9 mouse cellular contexts compared by ENCODE assay signal in the genomic region with DNA sequence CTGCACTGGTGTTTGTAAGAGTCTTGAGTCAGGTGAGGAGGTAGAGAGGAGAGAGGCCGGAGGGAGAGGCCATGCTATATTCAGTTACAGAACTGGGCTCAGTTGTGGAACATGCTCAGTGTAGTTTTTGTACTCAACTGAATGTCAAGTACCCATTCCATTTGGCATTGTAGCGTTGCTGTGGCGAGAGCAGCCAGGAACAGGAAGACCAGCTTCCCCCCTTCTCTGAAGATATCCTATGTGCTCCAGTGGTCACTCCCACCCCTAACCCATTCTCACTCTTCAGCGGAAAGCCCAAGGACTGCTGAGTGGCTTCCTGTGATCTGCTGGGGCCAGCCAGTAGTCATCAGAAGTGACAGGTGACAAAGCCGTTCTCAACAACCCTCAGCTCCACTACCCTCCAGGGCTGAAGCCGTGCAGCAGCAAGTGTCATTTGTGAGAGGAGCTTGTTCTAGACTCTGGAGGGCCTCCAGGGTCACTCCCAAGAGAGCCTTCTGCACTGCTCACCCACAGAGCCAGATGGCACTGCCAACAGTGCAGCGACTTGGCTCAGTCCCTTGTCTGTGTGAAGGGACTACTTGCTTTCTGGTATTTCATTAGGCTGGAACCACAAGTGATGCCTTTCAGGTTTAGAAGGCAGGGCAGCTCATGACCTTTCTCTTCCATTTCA.
DNase-seq lines count a peak whose midpoint lies in the region; ATAC-seq lines count a peak whose summit lies in the region.
"Had no signal": no experiment of that assay in that cellular context is flagged by ENCODE, and none has a peak within 500 bp of the region (broad histone marks: within the 10 kb centered on the region; RNA-seq: fewer than 3 reads in every experiment).

No protein-coding gene starts in this region.

- H3K27ac ChIP-seq in hindbrain, embryonic 16.5 days (ENCODE audit: low read depth, low read length) = no peak overlapping the region
- H3K27ac ChIP-seq in hindbrain, embryonic 10.5 days = no peak overlapping the region

- DNase-seq in hindbrain, embryonic 10.5 days (ENCODE audit: low spot score) = no peak
- DNase-seq in adrenal gland, adult 2 months = peak; percentile 45
- peak; percentile 19 to 53 for DNase-seq in gastrocnemius, adult 8-10 months (ENCODE audit: low spot score in 2 of 2)
- DNase-seq in layer of hippocampus, postnatal 14 days (ENCODE audit: low spot score in 2 of 2) = peak; percentile 26 to 59
- no peak for DNase-seq in spleen, postnatal 4 days (ENCODE audit: low spot score in 2 of 2)
- no peak for DNase-seq in thymus, postnatal 0 days (ENCODE audit: low spot score)
- DNase-seq in kidney, adult 18-20 months = no peak
- DNase-seq: lung, embryonic 14.5 days had no signal

- peak; percentile 68 for ATAC-seq in hindbrain, embryonic 16.5 days

- H3K9ac ChIP-seq in hindbrain, embryonic 16.5 days (ENCODE audit: low read depth, low read length) = no peak overlapping the region
- H3K9ac ChIP-seq: lung, embryonic 14.5 days had no signal

- H3K27me3 ChIP-seq in hindbrain, embryonic 16.5 days (replicated peaks; ENCODE audit: control insufficient read depth, insufficient read depth, low read length) = no peaks in the 10 kb centered on the region
- no peaks in the 10 kb centered on the region for H3K27me3 ChIP-seq in hindbrain, embryonic 10.5 days (ENCODE audit: insufficient read depth, poor library complexity, severe bottlenecking)

- H3K9me3 ChIP-seq in hindbrain, embryonic 16.5 days (ENCODE audit: control insufficient read depth, low read length) = no peaks in the 10 kb centered on the region
- H3K9me3 ChIP-seq in hindbrain, embryonic 10.5 days = no peaks in the 10 kb centered on the region

- no peaks in the 10 kb centered on the region for H3K36me3 ChIP-seq in hindbrain, embryonic 16.5 days (ENCODE audit: control insufficient read depth, insufficient read depth, low read length)
- no peaks in the 10 kb centered on the region for H3K36me3 ChIP-seq in hindbrain, embryonic 10.5 days

- no peak overlapping the region for H3K4me2 ChIP-seq in hindbrain, embryonic 16.5 days (ENCODE audit: low read length)
- H3K4me2 ChIP-seq: lung, embryonic 14.5 days had no signal

- H3K4me1 ChIP-seq in hindbrain, embryonic 16.5 days (ENCODE audit: control insufficient read depth, insufficient read depth, low read depth, low read length) = no peaks in the 10 kb centered on the region; the same call in 1 of the 2 replicates
- no peaks in the 10 kb centered on the region; the same call in 1 of the 2 replicates for H3K4me1 ChIP-seq in hindbrain, embryonic 10.5 days (replicated peaks)

- WGBS in hindbrain, embryonic 16.5 days = 60% methylated on average over 7 of the region's 7 CpGs
- 75% methylated on average over 7 of the region's 7 CpGs for WGBS in hindbrain, embryonic 10.5 days

- no peak overlapping the region for H3K4me3 ChIP-seq in hindbrain, embryonic 16.5 days (ENCODE audit: low read length)
- no peak overlapping the region for H3K4me3 ChIP-seq in hindbrain, embryonic 10.5 days

Comparison
In these comparisons a context has a peak if more than half of its experiments do, and no peak if none do; other contexts are left out.
1. DNase-seq: peak in adrenal gland, adult 2 months (single experiment), gastrocnemius, adult 8-10 months (2 of 2) and layer of hippocampus, postnatal 14 days (2 of 2); none in hindbrain, embryonic 10.5 days (single experiment), spleen, postnatal 4 days (0 of 2), thymus, postnatal 0 days (single experiment) and kidney, adult 18-20 months (single experiment).